Mouse (Mus musculus) kidney, adult 2 months (tissue): Measurements from ENCODE around the gene Tub.
A peak's percentile ranks its signal among the peaks of the same experiment; 100 is the strongest.

Experiments
- CTCF ChIP-seq: fragments of 200-500 bp; conservative IDR thresholded peaks from 2 replicates; pipeline ENCODE4 v1.5.1; 2011; ENCODE audit warnings: low read depth, mild to moderate bottlenecking, control low read depth, low read length, moderate library complexity, mixed read lengths; ENCODE audit not compliant: insufficient read depth, insufficient read length
- POLR2A ChIP-seq: fragments of 200-500 bp; IDR thresholded peaks from one replicate; pipeline ENCODE4 v1.6.1; 2011; ENCODE audit warnings: low read depth, low read length, control low read depth

DNA sequence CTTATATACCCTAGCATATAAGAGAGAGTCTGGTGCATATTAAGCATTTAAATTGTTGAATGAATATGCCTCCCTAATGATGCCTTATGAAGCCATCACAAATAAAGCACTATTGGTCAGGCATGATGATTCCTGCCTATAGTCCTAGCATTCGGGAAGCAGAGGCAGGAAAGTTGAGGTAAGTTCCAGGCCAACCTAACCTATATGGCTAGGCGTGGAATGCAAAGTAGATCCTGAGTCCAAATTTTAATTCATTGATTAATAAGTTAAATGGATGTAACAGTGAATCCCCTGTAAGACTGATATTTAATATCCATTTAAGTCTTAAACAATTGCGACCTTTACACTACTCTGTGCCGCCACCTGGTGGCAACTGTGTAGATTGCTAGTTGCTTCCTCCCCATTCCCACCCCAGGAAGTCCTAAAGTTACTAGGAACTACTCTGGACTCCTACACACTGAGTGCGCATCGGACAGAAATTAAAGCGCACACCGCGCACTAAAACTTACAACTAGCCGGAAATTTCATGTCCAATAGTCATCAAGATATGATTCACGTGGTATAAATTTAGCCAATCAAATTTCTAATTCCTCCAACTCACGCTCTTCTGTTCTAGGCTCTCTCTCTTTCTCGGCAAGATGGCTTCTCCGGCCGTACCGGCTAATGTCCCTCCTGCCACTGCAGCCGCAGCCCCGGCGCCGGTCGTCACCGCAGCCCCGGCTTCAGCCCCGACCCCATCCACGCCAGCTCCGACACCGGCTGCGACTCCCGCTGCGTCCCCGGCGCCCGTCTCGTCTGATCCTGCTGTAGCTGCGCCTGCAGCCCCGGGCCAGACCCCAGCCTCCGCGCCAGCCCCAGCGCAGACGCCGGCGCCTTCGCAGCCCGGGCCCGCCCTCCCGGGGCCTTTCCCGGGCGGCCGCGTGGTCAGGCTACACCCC, 16.1 kb upstream of the Tub start, which contains the start of gene Eif3f:
- peak; percentile 88 for TF ChIP-seq CTCF
- TF ChIP-seq POLR2A: no peak
